Mouse (Mus musculus): ENCODE measurements around the gene C1d.

DNA sequence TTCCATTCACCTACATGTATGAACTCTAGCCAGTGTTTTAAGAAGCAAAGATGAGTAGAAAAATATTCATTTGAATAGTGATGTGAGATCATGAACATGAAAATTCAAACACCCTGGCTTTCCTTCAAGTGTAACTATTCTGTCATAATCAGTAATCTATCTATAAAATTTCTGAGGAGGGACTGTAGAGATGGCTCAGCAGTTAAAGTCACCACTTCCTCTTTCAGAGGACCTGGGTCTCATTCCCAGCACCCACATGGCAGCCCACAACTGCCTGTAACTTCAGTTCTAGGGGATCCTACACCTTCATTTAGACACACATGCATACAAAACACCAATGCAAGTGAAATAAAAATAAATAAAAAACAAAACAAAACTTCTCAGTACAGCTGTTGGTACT lies 8.7 kb upstream of the C1d start:
- no peak for TF ChIP-seq CTCF (IDR thresholded peaks at IDR 0.05; ENCODE audit: low read depth)
- no peak for TF ChIP-seq EP300 (IDR thresholded peaks at IDR 0.05; ENCODE audit: low read depth)
